14 mouse cellular contexts compared by ENCODE assay signal in the genomic region with DNA sequence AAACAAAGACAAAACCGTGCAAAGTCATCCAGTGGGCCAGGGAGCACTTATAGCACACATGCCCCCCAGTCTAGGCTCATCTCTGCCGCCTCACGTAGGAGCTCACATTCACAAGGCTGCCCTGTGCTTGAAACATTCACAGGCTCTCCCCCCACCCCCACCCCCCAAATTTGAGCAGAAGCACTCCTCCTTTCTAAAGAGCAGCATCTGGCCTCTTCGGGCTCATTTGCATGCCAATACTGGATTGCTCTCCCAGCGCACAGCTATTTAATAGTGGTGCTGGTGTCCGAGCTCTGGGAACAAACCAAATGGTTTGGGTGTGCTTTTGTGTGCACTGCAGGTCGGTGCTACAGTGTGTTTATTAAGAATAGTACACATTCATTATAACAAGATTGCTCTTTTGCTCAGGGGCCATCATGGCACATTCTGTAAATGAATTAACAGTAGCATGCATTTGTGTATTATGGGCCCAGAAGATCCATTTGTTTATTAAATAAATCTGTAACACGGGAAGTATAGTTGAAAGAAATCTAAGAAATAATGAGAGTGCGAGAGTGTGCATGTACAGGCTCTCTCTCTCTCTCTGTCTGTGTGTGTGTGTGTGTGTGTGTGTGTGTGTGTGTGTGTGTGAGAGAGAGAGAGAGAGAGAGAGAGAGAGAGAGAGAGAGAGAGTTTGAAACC.
DNase-seq lines count a peak whose midpoint lies in the region; ATAC-seq and TF ChIP-seq lines count a peak whose summit lies in the region.
"Had no signal": no experiment of that assay in that cellular context is flagged by ENCODE, and none has a peak within 500 bp of the region (broad histone marks: within the 10 kb centered on the region; RNA-seq: fewer than 3 reads in every experiment).

No protein-coding gene starts in this region.

- H3K27me3 ChIP-seq in embryonic facial prominence, embryonic 14.5 days (replicated peaks; ENCODE audit: control insufficient read depth, insufficient read depth, low read length), result peaks cover 6% of the 10 kb centered on the region; the same call in 1 of the 2 replicates
- no peaks in the 10 kb centered on the region for H3K27me3 ChIP-seq in hindbrain, embryonic 14.5 days (ENCODE audit: control insufficient read depth, insufficient read depth, low read length)
- no peaks in the 10 kb centered on the region for H3K27me3 ChIP-seq in midbrain, postnatal 0 days (ENCODE audit: insufficient read depth, low read length)
- H3K27me3 ChIP-seq: kidney, embryonic 15.5 days had no signal

- no peak overlapping the region for H3K9ac ChIP-seq in embryonic facial prominence, embryonic 14.5 days (ENCODE audit: low read depth, low read length)
- H3K9ac ChIP-seq in hindbrain, embryonic 14.5 days, result no peak overlapping the region
- no peak overlapping the region for H3K9ac ChIP-seq in midbrain, postnatal 0 days (replicated peaks; ENCODE audit: low read length, poor library complexity, severe bottlenecking)
- H3K9ac ChIP-seq: kidney, embryonic 15.5 days; liver, embryonic 14.5 days had no signal

- peak; percentile 70 for DNase-seq in R1 (ENCODE audit: low read depth, low spot score)
- peak; percentile 19 for DNase-seq in embryonic facial prominence, embryonic 14.5 days (ENCODE audit: low spot score)
- DNase-seq in hindbrain, embryonic 14.5 days (ENCODE audit: low spot score), result no peak
- peak; percentile 63 for DNase-seq in midbrain, postnatal 0 days (ENCODE audit: low spot score)
- DNase-seq in adrenal gland, postnatal 10 days, result no peak
- no peak for DNase-seq in left cerebral cortex, postnatal 14 days (ENCODE audit: low spot score in 2 of 2)
- DNase-seq in adrenal gland, postnatal 36 days, result no peak
- DNase-seq: adrenal gland, postnatal 25 days; B cell, adult 2 months; heart, adult 11 months; heart, postnatal 4 days had no signal

- 38% methylated on average over 9 of the region's 9 CpGs for WGBS in embryonic facial prominence, embryonic 14.5 days
- 10% methylated on average over 9 of the region's 9 CpGs for WGBS in hindbrain, embryonic 14.5 days
- WGBS in midbrain, postnatal 0 days, result 33% methylated on average over 9 of the region's 9 CpGs

- H3K36me3 ChIP-seq in embryonic facial prominence, embryonic 14.5 days (ENCODE audit: control insufficient read depth, insufficient read depth, low read length), result no peaks in the 10 kb centered on the region
- no peaks in the 10 kb centered on the region for H3K36me3 ChIP-seq in hindbrain, embryonic 14.5 days (replicated peaks; ENCODE audit: control insufficient read depth, insufficient read depth)
- no peaks in the 10 kb centered on the region for H3K36me3 ChIP-seq in midbrain, postnatal 0 days (ENCODE audit: insufficient read depth, low read length)
- H3K36me3 ChIP-seq: kidney, embryonic 15.5 days had no signal

- no peak for ATAC-seq in embryonic facial prominence, embryonic 14.5 days (ENCODE audit: low read depth)
- ATAC-seq in hindbrain, embryonic 14.5 days (ENCODE audit: low FRiP score), result peak; percentile 90
- peak; percentile 44; the same call in 1 of the 2 replicates for ATAC-seq in midbrain, postnatal 0 days (ENCODE audit: low FRiP score)
- ATAC-seq in megakaryocyte-erythroid progenitor cell, adult 5-6 weeks (replicated peaks; ENCODE audit: low FRiP score, low TSS enrichment, poor library complexity, severe bottlenecking), result no peak

- H3K4me2 ChIP-seq in embryonic facial prominence, embryonic 14.5 days (ENCODE audit: low read depth, low read length), result no peak overlapping the region
- H3K4me2 ChIP-seq in hindbrain, embryonic 14.5 days (replicated peaks), result no peak overlapping the region
- no peak overlapping the region for H3K4me2 ChIP-seq in midbrain, postnatal 0 days (ENCODE audit: low read depth, low read length, poor library complexity, severe bottlenecking)
- H3K4me2 ChIP-seq: kidney, embryonic 15.5 days had no signal

- no peak overlapping the region for H3K4me3 ChIP-seq in embryonic facial prominence, embryonic 14.5 days (ENCODE audit: low read depth, low read length)
- no peak overlapping the region for H3K4me3 ChIP-seq in hindbrain, embryonic 14.5 days (replicated peaks; ENCODE audit: low read length)
- no peak overlapping the region for H3K4me3 ChIP-seq in midbrain, postnatal 0 days (ENCODE audit: low read depth, low read length)
- H3K4me3 ChIP-seq: kidney, embryonic 15.5 days had no signal

- no peak overlapping the region for H3K27ac ChIP-seq in embryonic facial prominence, embryonic 14.5 days (replicated peaks; ENCODE audit: low read depth, low read length)
- peak overlapping the region; percentile 0; the same call in 1 of the 2 replicates for H3K27ac ChIP-seq in hindbrain, embryonic 14.5 days
- no peak overlapping the region for H3K27ac ChIP-seq in midbrain, postnatal 0 days (ENCODE audit: low read depth, low read length)
- H3K27ac ChIP-seq: kidney, embryonic 15.5 days; liver, embryonic 14.5 days had no signal

- no peaks in the 10 kb centered on the region for H3K9me3 ChIP-seq in embryonic facial prominence, embryonic 14.5 days (ENCODE audit: control insufficient read depth, low read length)
- H3K9me3 ChIP-seq in hindbrain, embryonic 14.5 days (ENCODE audit: control insufficient read depth, low read length), result no peaks in the 10 kb centered on the region
- H3K9me3 ChIP-seq in midbrain, postnatal 0 days (ENCODE audit: low read length), result no peaks in the 10 kb centered on the region
- H3K9me3 ChIP-seq: kidney, embryonic 15.5 days had no signal

- intact Hi-C loops in left cerebral cortex, postnatal 14 days (cut with DNase I), result no loop called here

- TF ChIP-seq CTCF in midbrain, postnatal 0 days (IDR thresholded peaks at IDR 0.05), result no peak

- H3K4me1 ChIP-seq in embryonic facial prominence, embryonic 14.5 days (ENCODE audit: control insufficient read depth, insufficient read depth, low read length), result peaks cover 12% of the 10 kb centered on the region; the same call in 1 of the 2 replicates
- peaks cover 17% of the 10 kb centered on the region for H3K4me1 ChIP-seq in hindbrain, embryonic 14.5 days (replicated peaks; ENCODE audit: control insufficient read depth, insufficient read depth, low read length)
- no peaks in the 10 kb centered on the region for H3K4me1 ChIP-seq in midbrain, postnatal 0 days (ENCODE audit: insufficient read depth, low read length)

Comparison
In these comparisons a context has a peak if more than half of its experiments do, and no peak if none do; other contexts are left out.
1. DNase-seq: peak in R1 (single experiment), embryonic facial prominence, embryonic 14.5 days (single experiment) and midbrain, postnatal 0 days (single experiment); none in hindbrain, embryonic 14.5 days (single experiment), adrenal gland, postnatal 10 days (single experiment), left cerebral cortex, postnatal 14 days (0 of 2) and adrenal gland, postnatal 36 days (0 of 2).
2. ATAC-seq: peak in hindbrain, embryonic 14.5 days (single experiment) and midbrain, postnatal 0 days (single experiment); none in embryonic facial prominence, embryonic 14.5 days (single experiment) and megakaryocyte-erythroid progenitor cell, adult 5-6 weeks (single experiment).